Mouse (Mus musculus): ENCODE results near the gene Fbxo27.
A peak's percentile ranks its signal among the peaks of the same experiment; 100 is the strongest.
"Not testable (repeated sequence)": the region's sequence is repeated elsewhere in the genome, so short reads cannot be mapped to it uniquely, and the experiment has no call there.

The Fbxo27 gene

GRCm38 (mm10) chr7:28692545-28693320, at the start of gene Fbxo27:
Fbxo27 (plus strand) TSS chr7:28692849.
- peak in 1 of 2 experiments; percentile 24 for DNase-seq (ENCODE audit: low spot score in 2 of 2)

DNA sequence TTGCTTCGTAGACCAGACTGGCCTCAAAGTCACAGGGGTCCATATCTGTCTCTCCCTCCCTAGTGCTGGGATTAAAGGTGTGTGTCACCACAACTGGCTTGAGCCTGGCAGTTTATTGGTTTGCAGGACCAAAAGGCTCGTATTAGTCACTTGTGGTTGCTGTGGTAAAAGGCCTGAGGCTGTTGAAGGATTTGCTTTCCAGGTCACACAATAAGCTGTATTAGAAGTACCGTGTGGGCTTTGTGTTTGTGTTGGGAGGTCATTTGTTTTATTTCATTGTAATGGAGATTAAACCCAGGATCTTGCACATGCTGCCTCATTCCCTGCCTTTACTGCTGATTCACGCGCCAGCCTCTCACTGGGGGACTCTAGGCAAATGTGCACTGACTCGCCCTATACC, 47.3 kb upstream of the Fbxo27 start:
- no peak for DNase-seq (ENCODE audit: low spot score in 2 of 2)

- DNase-seq (ENCODE audit: low spot score in 2 of 2) = no peak
Observed at GRCm38 (mm10) chr7:28645947-28646475, 46.6 kb upstream of the Fbxo27 start.

DNA sequence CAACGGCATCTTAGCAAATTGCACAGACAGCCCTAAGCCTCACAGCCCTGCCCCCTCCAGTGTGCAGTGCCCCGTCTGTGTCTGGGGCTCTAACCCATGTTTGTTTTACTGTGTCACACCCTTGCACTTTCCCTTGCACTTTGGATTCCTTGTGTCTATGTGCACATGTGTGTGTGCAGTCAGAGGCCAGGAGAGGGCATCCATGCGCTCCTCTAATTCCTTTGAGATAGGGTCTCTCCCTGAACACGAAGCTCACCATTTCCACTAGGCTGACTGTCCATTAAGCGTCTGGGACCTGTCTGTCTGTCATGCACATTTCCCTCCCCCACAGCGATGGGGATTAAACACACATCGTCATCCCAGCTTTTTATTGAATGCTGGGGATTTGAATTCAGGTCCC, 45.6 kb upstream of the Fbxo27 start:
- no peak for DNase-seq (ENCODE audit: low spot score in 2 of 2)

- no peak for DNase-seq (ENCODE audit: low spot score in 2 of 2)
Observed at GRCm38 (mm10) chr7:28651157-28651556, 41.5 kb upstream of the Fbxo27 start.

DNA sequence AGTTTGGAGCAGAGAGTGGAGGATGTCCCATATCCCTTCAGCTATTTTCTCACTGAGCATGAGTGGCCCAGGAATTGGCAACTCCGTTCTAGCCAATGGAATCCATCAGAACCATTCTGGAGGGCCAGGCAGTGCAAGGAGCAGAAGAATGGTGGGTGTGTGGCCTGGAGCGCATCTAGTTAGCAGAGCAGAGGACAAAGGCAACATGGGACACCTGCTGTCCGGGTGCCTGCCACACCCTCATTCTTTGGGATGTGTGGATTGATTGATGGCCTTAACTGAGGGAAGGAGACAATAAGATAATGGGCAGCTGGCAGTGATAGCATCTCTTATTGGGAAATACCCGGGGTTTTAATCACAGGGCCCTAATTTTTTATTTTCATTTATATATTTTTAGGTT, 36.2 kb upstream of the Fbxo27 start:
- DNase-seq (ENCODE audit: low spot score in 2 of 2) = no peak

DNA sequence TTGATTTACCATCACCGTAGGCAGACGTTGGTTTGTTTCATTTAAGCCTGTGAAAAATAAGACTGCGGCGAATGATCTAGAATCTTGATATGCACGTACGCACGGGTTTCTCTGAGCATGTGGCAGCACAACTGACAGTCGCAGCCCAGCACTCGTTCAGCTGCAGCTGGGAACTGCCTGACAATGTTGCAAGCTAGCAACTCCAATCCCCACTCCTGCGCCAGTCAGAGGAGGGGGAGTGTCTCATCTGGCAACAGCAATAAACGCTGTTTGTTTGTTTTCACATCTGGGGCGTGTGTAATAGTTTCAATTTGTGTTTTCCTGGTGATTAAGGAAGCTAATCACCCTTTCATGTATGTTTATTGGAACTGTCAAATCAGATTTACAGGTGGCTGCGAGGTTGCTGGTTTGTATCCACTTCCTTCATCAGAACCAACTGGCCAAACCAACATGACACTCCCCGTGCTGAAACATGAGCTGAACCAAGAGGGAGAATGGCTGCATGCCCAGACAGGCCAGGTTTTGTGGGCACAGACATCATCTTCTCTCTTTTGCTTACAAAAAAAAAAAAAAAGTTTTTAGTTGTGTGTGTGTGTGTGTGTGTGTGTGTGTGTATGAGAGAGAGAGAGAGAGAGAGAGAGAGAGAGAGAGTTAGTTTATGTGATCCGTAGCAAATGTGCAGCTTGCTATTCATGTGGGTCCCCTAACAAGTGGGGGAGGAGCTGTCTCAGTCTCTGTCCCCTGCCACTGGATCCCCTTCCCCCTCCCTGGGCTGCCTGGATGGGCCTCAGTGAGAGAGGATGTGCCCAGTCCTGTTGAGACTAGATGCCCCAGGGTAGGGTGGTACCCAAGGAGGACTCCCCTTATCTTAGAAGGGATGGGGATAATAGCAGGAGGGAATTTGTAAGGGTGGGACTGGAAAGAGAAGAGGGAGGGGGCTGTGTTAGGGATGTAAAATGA, 26.7 kb upstream of the Fbxo27 start:
- peak in 1 of 2 experiments; percentile 7 for DNase-seq (ENCODE audit: low spot score in 2 of 2)

DNA sequence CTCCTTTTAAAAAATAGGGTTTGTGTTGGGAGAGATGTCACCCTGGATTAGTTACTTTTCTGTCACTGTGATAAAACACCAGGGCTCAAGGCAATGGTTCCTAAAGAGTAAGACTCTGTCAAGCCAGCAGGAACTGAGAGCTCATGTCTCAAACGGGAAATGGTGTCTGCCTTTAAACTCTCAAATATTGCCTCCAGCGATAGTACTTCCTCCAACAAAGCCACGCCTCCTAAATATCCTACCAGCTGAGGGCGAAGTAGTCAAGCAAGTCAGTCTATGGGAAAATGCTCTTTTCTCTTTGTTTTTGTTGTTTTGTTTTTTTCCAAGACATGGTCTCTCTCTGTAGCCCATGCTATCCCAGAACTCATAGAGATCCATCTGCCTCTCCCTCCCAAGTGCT, 21.5 kb upstream of the Fbxo27 start:
- no peak for DNase-seq (ENCODE audit: low spot score in 2 of 2)

DNA sequence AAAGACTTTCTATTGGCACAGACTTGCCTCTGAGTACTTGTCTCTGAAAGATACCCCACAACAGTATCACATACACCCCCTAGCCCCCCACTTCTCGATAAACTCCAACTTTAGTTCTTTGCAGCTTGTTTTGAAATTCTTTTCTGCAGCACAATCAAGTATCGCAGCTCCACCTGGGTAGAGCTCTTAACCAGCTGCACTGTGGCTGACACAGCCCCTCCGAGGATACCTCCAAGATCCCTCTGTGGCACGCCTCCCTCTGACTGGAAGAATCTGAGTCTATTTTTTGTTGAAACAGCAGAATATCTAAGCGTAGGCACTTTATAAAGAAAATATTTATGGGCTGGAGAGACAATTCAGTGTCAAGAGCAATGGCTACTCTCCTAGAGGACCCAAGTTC, 20.4 kb upstream of the Fbxo27 start:
- DNase-seq (ENCODE audit: low spot score in 2 of 2) = no peak

DNA sequence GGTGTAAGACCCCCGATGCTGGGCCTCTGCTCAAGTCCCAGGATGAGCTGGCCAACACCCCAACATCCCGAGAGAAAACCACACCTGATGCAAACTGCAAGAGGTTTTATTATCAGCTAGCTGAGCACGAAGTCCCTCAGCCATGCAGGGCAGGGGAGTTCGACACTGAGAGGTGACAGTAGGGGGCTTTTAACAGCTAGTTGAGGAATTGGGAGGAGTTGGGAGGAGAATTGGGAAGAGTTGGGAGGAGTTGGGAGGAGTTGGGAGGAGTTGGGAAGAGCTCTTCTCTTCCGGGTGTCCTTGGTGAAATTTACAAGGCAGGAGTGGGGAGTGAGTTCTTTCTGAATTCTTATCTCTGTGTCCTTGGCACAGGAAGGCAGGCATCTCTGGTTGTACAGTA, 19.9 kb upstream of the Fbxo27 start:
- not testable (repeated sequence) for DNase-seq (ENCODE audit: low spot score in 2 of 2)

- no peak for DNase-seq (ENCODE audit: low spot score in 2 of 2)
Observed at GRCm38 (mm10) chr7:28674994-28675393, 17.7 kb upstream of the Fbxo27 start.

DNA sequence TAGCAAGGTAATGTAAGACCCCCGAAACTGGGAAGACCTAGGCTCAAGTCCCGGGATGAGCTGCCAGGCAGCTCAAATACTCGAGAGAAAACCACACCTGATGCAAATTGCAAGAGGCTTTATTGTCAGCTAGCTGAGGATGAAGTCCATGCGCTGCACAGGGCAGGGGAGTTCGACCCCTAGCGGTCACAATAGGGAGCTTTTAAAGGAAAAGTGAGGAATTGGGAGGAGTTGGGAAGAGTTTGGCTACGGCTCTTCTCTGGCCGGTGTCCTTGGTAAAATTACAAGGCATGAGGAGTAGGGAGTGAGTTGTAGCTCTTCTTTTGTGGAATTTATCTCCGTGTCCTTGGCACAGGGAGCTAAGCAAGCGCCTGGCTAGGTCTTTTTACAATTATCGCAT, 16.9 kb upstream of the Fbxo27 start:
- no peak for DNase-seq (ENCODE audit: low spot score in 2 of 2)

DNA sequence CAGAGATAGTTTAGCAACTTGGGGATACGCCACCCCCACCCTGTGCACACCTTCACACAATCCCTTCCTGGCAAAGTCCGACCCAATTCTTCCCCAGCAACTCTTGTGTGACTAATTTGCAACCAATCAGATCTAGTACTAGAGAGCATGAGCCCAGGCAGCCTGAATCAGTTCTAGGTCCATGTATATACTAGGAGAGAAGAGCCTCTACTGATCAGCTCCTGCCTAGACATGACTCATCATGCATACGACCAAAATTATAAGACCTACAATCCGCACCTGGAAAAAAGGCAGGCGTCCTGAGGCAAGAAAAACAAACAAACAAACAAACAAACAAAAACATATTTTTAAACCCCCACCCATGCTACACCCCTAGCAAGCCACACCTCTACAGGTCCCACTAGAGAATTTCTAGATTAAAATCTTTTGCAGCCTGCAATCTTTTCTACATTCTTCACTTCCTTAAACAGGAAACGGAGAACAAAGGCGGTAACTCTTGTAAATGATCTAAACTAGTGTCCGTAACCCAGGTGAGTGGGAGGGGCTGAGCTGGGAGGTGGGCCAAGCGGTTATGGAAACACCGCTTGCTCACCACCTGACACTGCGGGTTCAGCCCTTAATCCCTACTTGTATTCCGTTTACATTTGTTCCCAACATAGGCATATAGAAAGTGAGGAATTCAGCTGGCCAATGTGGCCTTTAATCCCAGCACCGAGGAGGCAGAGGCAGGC, 15.7 kb upstream of the Fbxo27 start:
- no peak for DNase-seq (ENCODE audit: low spot score in 2 of 2)

DNA sequence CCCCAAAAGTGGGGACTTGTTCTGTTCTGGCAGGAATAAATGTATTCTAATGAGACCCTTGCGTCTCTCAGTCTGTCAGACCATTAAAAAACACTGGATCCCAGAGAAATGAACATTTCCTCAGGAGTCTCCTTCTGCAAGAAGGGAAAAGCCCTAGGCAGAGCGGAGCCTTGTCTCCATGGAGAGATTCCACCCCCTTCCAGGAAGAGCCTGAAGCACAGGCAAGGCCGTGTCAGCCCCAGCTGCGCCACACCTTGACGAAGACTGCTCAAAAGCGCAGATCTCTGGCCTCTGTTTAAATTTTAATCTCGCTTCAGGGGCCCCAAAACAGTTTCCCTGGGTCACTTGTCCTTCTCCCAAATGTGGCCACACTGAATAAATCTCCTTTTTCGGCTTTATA, 15.0 kb upstream of the Fbxo27 start:
- no peak for DNase-seq (ENCODE audit: low spot score in 2 of 2)

GRCm38 (mm10) chr7:28691075-28691474, 1.6 kb upstream of the Fbxo27 start:
- no peak for DNase-seq (ENCODE audit: low spot score in 2 of 2)

- DNase-seq (ENCODE audit: low spot score in 2 of 2) = peak; percentile 64 to 82
Observed at GRCm38 (mm10) chr7:28693321-28693966, 795 bp downstream of the Fbxo27 start.

DNA sequence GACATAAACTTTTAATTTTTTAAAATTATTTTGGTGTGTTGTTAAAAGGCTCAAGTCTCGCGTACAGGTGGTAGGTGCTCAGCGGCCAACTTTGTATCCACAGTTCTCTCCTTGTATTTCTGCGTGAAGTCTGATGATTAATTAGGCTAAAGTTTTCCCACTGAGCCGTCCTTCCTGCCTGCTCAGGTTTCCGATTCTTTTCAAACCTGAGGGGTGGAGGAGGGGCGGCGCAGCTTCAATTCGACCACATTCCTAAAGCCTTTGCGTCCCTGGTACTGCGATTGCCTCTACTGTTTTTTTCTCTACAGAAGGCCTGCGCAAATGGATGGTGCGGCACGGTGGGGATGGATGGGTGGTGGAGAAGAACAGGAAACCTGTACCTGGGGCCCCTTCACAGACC, 1.8 kb downstream of the Fbxo27 start:
- DNase-seq (ENCODE audit: low spot score in 2 of 2) = no peak

GRCm38 (mm10) chr7:28694966-28695511, 2.4 kb downstream of the Fbxo27 start:
- no peak for DNase-seq (ENCODE audit: low spot score in 2 of 2)

- no peak for DNase-seq (ENCODE audit: low spot score in 2 of 2)
Observed at GRCm38 (mm10) chr7:28697277-28697676, 4.6 kb downstream of the Fbxo27 start.

DNA sequence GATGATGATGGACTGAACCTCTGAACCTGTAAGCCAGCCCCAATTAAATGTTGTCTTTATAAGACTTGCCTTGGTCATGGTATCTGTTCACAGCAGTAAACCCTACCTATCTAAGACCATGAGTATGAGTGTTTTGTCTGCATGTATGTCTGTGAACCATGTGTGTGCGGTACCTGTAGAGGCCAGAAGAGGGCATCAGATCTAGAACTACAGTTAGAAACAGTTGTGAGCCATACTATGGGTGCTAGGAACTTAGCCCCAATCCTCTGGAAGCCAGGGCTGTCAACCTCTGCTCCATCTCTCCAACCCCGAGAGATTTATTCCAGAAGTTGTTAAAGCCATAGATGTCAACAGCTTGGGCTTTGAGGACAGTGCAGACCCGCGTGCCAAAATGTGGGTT, 7.6 kb downstream of the Fbxo27 start:
- DNase-seq (ENCODE audit: low spot score in 2 of 2) = no peak

DNA sequence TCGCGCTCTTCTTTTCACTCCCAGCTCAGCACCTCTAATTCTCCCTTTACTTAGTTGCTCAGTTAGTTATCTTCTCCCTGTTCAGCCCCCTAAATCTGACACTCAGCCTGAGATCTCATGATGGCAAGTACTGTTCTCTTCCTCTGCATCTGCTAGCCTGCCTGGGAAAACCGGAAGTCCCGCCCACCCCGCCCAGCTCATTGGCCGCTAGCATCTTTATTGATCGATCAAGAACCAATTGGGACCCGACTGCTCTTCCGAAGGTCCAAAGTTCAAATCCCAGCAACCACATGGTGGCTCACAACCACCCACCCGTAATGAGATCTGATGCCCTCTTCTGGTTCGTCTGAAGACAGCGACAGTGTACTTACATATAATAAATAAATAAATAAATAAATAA, 8.7 kb downstream of the Fbxo27 start:
- not testable (repeated sequence) for DNase-seq (ENCODE audit: low spot score in 2 of 2)

Data from frontal cortex, postnatal 10 days (tissue).